Mouse (Mus musculus): ENCODE results near the gene Hus1. TPM values are rescaled to one million over a fixed set of nuclear protein-coding genes. Genes with fewer than 3 reads are reported as not detected.

Gene Hus1
- total RNA-seq, 2 experiments from 2014 or later: 13.0 to 14.3 TPM

- peak; percentile 48 to 83 for DNase-seq (ENCODE audit: extremely low spot score in 1 of 2, low spot score in 1 of 2)
Measured at GRCm38 (mm10) chr11:8983237-8983861, 27.6 kb downstream of the Hus1 start.

- DNase-seq (ENCODE audit: extremely low spot score in 1 of 2, low spot score in 1 of 2): no peak
Measured at GRCm38 (mm10) chr11:8978154-8978553, 32.8 kb downstream of the Hus1 start.

- DNase-seq (ENCODE audit: extremely low spot score in 1 of 2, low spot score in 1 of 2): no peak
Measured at GRCm38 (mm10) chr11:8973166-8973565, 37.8 kb downstream of the Hus1 start, which contains the start of gene Pkd1l1. Gene Pkd1l1 (minus strand): TSS chr11:8973266.

GRCm38 (mm10) chr11:8972093-8972492 lies 38.9 kb downstream of the Hus1 start:
- no peak for DNase-seq (ENCODE audit: extremely low spot score in 1 of 2, low spot score in 1 of 2)

GRCm38 (mm10) chr11:8970509-8970908 lies 40.5 kb downstream of the Hus1 start:
- DNase-seq (ENCODE audit: extremely low spot score in 1 of 2, low spot score in 1 of 2): no peak

GRCm38 (mm10) chr11:8968094-8968493 lies 42.9 kb downstream of the Hus1 start:
- DNase-seq (ENCODE audit: extremely low spot score in 1 of 2, low spot score in 1 of 2): no peak

- DNase-seq (ENCODE audit: extremely low spot score in 1 of 2, low spot score in 1 of 2): no peak
Measured at GRCm38 (mm10) chr11:8958572-8958971, 52.4 kb downstream of the Hus1 start.

- DNase-seq (ENCODE audit: extremely low spot score in 1 of 2, low spot score in 1 of 2): no peak
Measured at GRCm38 (mm10) chr11:8958108-8958507, 52.9 kb downstream of the Hus1 start.

GRCm38 (mm10) chr11:8957023-8957422 lies 54.0 kb downstream of the Hus1 start:
- DNase-seq (ENCODE audit: extremely low spot score in 1 of 2, low spot score in 1 of 2): no peak

- peak in 1 of 2 experiments; percentile 53 for DNase-seq (ENCODE audit: extremely low spot score in 1 of 2, low spot score in 1 of 2)
Measured at GRCm38 (mm10) chr11:8955678-8956077, 55.3 kb downstream of the Hus1 start.

GRCm38 (mm10) chr11:8949765-8950430 lies 61.1 kb downstream of the Hus1 start:
- no peak for DNase-seq (ENCODE audit: extremely low spot score in 1 of 2, low spot score in 1 of 2)

GRCm38 (mm10) chr11:8948871-8949270 lies 62.1 kb downstream of the Hus1 start:
- no peak for DNase-seq (ENCODE audit: extremely low spot score in 1 of 2, low spot score in 1 of 2)

- no peak for DNase-seq (ENCODE audit: extremely low spot score in 1 of 2, low spot score in 1 of 2)
Measured at GRCm38 (mm10) chr11:8944114-8944513, 66.9 kb downstream of the Hus1 start.

Other genes with a start within 250 kb of the Hus1 start
- gene Pkd1l1, start 37.9 kb downstream of the Hus1 start, total RNA-seq (2021): not detected
- gene Gm11992, start 37.4 kb upstream of the Hus1 start, total RNA-seq (2021): 1 to 10 TPM; 1.2 to 1.3 TPM
- under 1 TPM; 0.31 to 0.54 TPM for gene Sun3, start 37.8 kb upstream of the Hus1 start, total RNA-seq (2021)
- 1 to 10 TPM; 2.5 to 4.6 TPM for gene Upp1, start 106.9 kb upstream of the Hus1 start, total RNA-seq (2021)
- under 1 TPM; 0.02 TPM for gene Abca13, start 180.8 kb upstream of the Hus1 start, total RNA-seq (2021)

Measured in layer of hippocampus, postnatal 25 days (tissue).